Mouse (Mus musculus) gastrocnemius, postnatal 25 days (tissue): Measurements from ENCODE around the gene Pnma1. TPM values are rescaled to one million over a fixed set of nuclear protein-coding genes. Genes with fewer than 3 reads are reported as not detected.

Experiments used
- DNase-seq: peaks from one replicate; pipeline ENCODE4 v3.0.0; 2022
- total RNA-seq, 2 experiments: library from RNA; stranded (reverse); gene quantifications; 1 replicate in 1 of 2; 2 replicates in 1 of 2; pipeline ENCODE4 v1.2.3; 2021

Gene Pnma1
- total RNA-seq, 2 experiments from 2014 or later, result 0.10 to 0.24 TPM

DNA sequence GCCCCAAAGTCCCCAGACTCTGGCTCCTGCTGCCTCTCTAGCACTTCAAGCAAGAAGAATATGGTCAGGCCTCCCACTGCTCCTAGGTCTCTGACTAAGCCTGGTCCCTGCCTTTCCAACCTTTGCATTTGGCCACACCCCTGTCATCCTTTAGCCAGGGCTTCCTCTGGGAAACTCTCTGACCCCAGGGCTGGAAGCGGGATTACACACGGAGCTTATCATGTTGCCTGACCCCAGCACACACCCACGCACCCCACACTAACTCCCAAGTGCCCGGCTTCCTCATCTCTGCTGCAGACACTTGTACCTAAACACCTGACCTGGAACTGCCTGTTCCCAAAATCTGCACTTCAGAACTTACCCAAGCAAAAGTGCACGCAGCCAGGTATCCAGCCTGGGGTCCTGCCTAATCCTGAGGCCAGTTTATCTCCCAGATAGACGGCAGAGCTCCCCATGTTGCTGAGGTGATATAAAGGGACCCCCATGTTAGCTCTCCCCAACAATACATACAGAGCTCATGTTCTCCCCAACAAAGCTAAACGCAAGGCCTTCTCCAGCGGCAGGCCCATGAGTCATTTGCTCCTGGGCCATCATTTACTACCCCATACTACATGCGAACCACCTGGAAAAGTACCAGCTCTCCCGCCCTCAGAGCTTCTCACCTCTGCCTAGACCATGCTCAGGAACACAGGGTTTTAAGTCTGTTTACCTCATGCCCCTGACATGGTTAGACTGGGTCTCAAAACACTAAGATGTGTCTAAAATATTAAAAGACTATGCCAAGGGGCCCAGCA lies 30.6 kb upstream of the Pnma1 start:
- DNase-seq, result no peak

DNA sequence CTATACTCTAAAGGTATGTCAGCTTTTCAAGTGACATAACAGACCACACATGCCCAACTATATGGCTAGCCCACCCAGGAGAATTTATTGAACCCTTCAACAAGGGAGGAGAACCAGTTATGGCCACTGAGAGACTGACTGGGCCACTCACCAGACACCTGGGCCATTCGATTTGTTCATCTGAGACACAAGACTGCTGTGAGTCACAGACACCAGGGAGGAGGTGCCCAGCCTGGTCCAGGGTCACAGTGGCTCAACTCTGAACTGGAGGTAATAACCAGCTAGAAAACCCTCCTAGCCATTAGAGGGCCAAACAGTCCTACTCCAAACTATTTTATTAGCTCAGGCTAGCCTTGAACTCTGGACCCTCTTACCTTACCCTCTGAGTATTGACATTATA lies 29.8 kb upstream of the Pnma1 start:
- DNase-seq, result no peak

DNA sequence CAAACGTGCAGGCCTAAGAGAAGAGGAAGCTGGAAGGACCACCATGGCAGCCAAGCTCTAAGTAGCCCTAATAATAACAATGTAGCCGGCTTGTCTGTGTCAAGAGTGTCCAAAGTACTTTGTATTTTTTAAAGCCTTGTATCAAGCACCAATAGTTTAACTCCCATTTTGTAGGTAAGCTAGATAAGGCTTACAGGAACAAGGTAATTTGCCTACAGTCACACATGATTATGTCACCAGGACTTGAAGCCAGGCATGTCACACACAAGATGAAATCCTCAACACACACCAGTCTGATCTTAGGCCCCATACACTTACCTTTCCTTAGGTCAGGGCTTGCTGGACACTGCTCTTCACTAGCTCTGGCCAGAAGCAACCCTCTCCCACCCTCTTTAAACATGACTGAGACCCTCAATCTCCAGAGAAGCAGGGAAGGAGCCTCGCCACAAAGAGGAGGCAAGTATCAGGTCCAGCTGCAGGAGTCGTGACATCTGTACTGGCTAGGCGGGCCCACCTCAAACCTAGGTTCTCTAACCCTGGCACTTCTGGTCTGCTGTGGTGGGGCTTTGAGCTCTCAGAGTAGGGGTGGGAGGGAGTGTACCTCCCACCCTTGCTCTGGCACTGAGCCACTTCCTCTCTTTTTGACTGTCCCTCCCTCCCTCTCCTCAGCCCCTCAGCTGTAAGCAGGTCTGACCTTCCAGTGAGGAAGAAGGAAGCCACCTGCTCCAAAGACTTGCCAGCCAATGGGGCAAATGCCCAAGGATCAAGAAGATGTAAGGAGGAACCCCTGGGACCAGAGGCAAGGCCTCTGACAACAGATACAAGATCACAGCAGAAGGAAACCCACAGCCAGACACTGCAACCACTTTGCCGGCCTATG lies 28.8 kb upstream of the Pnma1 start:
- DNase-seq, result no peak

DNA sequence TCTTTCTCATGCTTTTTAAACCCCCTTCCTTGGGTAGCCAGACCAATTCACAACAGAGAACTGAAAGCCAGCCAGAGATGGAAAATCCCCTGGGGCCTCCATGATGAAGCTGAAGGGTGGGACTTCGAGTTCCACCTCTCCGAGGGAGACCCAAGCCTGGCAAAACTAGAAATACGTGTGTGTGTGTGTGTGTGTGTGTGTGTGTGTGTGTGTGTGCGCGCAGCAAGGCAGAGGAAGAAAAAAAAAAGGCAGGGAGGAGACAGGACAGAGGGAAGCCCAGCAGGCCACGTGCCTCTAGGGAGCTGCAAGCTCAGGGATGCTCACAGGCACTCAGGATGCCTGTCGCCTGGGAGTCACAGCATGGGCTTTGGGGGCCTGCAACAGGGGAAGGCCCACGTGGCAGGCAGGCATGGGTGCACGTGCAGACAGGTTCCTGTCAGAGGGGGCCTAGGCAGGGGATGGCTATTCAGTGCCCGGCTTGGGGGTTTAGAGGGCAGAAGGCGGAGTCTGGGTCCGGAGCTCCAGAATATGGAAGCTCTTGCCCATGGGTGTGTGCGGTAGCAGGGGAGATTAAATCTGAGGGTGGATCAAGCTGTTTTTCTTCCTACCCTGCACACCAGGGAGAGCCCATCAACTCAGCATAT lies 28.0 kb upstream of the Pnma1 start:
- DNase-seq, result no peak

DNA sequence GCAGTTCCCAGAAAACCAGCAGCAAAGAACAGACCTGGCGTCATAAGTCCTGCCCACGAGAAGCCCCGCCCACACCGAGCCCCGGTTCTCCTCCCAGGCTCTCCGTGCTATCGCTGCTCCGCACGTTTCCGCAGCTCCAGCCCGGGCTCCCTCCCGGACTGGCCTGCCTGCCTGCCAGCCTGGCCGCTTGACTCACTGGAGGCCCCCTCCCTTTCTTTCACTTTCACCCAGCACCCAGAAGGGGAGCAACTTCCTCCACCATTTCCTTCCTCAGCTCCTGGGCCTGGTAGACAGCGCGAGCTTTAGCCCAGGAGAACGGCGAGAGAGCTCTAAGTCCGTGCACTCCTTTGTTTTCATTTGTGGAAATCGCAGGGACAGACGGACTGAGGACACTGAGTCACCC lies 27.4 kb upstream of the Pnma1 start:
- DNase-seq, result peak; percentile 89

DNA sequence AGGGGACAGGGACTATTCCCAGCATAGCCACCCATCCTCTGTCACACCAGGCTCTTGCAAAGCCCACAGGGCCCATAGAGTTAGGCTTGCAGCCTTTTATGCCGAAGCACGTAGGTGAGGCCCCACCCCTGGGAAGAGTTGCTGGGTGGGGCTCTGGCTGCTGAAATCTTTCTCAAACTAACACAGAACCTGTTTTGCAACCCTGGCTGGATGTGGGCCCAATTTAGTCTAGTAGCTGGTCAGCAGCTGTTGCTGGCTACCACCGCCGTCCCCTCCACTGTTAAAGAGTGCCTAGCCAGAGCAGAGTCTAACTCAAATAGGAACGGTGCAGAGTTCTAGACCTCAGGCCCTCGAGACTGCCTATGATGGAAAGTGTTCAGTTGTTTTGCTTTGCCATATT lies 26.6 kb upstream of the Pnma1 start:
- peak; percentile 80 for DNase-seq

DNA sequence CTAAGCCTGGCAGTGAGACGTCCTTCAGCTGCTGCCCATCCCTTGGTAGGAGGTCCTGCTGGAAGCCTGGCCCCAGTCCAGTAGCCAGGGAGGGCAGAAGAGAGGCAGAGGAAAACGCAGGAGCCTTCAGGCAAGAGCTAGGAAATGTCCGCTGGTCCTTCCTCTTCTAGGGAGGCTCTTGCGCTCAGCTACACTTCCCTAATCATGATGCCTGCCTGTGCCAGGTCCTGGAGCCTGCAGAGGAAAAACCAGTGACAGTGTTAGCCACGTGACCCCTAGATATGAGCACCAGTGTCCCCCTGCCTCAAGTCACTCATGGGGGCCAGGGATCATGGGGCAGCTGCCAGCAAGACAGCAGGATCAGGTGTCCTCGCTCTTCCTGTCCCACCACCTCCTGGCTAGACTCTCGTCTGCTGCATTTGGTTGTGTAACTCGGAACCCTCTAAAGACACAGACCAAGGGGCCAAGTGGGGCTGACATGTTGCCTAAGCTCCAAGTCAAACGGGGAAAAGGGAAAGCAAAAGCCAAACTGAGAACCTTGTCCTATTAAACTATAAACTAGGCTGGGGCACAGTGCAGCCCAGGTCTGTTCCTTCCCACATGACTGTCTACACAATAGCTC lies 26.0 kb upstream of the Pnma1 start:
- no peak for DNase-seq

DNA sequence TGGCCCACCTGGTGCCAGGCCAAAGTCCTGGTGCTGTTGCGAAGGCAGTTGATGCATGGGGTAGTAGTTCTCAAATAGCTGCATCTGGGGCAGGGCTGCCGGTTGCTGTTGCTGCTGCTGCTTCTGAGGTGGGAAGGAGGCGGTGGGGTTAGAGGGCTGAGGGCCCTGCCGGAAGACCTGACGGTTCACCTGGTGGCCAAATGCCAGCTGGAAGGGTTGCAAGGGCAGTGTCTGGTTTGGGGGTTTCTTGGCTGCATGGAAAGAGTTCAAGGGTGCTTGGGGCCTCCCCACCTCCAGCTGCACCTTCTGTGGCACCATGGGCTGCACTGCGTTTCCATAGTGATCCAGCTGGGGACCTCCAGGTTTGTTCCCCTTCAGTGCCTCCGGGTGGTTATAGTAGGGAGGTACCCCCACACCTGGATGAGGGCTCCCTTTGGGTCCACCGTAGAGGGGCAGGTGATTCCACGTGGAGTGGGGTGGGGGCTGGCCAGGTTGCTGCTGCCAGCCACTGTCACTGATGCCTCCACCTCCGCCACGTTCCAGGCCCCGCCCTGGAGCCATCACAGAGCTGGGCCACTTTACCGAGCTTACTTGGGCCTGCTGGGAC lies 25.1 kb upstream of the Pnma1 start:
- DNase-seq, result no peak

DNA sequence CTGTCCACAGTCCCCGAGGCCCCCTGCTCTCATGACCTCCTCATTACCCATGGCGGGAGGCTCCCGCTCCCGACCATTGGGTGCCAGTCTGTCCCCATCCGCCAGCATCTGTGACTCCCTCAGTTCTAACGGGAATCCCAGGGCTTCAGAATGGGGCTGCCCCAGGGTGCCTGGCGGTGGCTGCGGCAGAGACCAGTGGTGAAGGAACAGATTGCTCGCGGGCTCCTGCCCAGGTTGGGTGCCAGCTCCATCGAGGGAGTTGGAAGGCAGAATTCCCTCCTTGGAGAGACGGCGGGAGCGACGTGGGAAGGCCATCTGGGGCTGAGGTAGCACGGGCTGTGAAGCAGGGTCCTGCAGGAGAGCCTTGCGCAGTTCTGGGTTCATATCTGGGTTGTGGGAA lies 24.6 kb upstream of the Pnma1 start:
- DNase-seq, result no peak

DNA sequence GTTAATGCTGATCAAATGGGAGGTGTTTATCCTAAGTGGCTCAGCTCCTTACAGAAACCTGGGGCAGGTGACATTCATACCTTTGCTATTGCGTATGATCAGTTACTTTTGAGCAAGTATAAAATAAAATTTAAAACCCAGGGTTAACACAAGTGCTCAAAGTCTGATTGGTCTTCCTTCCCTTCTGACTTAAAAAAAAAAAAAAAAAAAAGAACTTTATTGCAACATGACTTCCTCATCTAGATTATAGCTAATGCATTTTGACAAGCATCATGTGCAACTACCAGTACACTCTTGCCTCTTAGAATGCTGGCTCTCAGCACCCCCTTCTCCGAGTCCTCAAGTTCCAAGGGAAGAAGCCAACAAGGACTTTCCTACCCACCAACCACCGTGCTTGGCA lies 23.9 kb upstream of the Pnma1 start:
- no peak for DNase-seq

DNA sequence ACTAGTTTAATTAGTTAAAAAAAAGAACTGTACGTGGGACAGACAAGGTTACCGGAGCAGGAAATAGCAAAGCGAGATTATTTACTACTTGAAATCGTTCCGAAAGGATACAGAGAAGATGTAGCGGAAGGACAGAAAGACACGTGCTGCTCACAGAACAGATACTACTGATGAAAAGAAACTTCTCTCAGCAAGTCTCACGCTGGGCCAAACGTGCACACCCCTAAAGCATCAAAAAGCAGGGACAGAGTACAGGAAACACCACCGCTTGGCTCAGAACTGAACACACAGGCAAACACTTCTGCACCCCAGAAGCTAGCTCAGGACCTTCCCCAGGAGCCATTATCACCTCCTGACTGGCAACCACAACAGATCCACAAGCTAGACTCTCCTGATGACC lies 22.3 kb upstream of the Pnma1 start:
- no peak for DNase-seq

DNA sequence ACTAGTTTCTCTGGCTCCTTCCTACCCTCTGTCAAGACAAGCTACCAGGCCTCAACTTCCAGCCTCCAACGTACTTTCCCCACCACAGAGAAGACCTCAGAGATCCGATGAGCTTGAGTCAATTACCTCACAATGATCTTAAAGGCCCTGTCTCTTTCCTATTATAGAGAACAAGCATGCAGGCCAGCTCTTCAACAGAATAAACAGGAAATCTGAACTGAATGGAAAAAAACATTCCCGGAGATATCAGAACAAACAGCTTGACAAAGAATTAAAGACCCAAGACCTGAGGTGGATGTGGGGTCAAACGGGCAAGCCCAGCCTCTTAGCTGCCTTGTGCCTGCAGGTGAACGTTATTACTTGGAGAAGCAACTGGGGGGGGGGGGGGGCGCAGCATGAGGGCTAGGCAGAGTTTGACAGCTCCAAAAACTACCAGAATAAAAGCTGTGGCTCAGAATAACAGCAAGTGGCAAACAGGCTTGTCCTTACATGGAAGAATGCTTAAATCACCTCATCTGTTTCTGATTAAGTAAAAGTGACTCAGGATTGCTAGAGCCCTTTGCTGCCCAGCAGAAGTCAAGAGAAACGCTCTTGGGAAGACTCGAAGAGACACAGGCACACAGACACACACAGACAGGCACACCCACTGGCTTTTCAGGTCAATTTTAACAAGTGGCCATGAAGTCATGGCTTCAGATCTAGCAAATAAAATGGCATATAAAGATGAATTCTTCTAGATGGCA lies 17.5 kb upstream of the Pnma1 start:
- DNase-seq, result no peak

DNA sequence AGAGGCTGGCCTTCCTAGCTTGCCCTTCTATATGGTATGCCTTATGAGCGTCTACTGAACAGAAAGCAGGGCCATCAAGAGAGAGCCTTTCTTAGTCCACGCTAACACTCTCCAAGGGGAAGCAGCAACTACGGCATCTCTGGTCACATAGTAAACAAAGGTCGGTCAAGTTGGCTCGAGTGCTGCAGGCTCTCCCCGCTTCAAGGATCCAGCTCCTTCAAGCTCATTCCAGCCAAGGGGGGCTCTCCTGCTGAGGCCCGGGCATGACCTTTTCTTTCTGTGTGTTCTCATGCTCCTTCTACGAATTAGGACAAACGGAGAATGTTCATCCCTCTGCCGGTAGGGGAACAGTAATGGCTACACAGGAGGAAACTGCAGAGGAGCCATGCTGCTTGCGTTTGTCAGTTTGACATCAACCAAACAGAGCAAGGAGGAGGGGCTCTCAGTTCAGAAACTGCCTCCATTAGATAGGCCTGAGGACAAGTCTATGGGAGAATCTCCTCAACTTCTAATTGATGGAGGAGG lies 15.4 kb upstream of the Pnma1 start:
- no peak for DNase-seq

DNA sequence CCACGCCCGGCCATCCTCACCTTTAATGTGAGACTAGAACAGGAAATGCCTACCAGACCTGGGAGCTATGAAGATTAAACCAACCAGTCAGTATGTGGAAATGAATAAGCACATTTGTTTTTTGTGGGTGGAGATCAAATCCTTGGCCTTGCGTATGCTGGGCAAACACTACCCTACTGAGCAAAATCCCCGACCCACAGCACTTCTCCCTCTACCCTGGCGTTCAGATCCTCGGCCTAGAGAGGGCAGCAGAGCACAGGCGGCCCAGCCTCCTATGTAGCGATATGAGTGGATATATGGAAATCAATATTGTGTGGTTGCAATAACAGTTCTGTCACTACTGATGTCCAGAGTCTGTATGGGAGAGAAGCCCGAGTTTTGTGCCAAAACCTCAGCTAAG lies 14.8 kb upstream of the Pnma1 start:
- DNase-seq, result no peak

DNA sequence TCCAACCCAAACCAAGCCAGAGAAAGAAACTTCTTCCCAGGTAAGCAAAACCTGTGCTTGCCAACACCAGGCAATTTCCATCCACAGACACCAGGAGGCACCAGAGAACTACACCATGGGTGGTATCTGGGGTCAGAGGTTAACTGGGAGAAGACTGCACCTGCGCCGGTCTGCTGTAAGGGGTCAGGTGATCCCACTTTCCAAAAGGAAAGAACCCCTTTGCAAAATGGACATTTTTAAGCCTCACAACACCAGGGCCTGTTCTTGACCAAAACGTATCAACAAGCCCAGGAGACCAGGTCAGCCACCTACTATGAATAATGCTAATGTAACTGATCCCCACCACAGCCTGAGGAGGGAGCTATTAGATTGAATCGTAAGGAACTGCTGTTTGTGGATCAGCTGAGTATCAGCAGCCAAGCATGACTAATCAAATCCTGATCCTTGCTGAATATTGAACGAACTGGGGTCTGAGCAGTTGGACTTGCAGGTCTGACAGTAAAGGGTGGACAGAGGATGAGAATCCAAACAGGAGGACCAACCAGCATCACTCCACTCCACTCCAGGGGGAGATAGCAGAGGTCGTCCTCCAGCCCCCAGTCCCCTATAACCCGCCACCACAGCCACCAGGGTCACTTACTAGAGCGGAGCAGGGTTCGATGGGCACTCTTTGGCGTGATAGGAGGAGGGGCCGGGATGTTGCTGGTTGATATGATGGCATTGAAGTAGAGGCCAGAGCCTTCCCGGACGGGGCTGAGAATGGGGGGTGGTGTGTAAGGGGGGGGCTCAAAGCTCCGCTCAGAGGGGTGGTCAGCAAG lies 13.5 kb upstream of the Pnma1 start:
- DNase-seq, result no peak

DNA sequence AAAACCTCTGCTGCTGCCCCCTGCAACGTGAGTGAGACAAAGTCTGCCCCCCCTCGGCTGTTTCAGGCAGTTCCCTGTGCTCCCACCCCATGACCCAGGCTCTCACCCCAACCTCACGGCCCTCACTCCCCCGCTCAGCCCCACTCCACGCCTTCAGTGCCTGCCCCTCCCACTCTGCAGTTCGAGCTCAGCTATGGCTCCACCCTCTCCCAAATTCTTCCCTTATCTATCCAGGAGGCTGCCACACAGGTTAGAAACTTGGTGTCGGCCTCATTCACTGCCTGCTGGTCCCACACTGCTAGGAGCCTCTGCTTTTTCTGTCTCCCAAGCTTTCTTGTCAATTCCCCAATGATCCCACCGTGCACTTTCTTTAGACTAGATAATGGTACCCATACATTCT lies 12.8 kb upstream of the Pnma1 start:
- DNase-seq, result no peak

DNA sequence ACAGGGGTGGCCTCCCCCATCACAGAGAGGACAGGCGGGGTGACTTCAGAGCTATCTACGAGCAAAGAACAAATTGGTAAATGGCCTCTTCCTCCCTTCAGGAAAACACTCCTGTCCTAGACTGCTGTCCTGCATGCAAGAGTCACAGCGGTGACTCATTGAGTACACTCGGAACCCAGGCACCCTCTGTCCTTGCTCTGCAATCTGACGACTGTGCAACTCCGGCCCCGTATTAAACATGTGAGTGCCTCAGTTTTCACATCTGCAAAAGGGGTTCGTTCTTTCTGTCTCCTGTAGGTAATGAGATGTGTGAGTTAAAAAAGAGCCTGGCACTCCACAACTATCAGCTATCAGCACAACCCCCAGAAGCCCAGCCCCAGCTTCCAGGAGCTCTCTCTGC lies 12.2 kb upstream of the Pnma1 start:
- no peak for DNase-seq

DNA sequence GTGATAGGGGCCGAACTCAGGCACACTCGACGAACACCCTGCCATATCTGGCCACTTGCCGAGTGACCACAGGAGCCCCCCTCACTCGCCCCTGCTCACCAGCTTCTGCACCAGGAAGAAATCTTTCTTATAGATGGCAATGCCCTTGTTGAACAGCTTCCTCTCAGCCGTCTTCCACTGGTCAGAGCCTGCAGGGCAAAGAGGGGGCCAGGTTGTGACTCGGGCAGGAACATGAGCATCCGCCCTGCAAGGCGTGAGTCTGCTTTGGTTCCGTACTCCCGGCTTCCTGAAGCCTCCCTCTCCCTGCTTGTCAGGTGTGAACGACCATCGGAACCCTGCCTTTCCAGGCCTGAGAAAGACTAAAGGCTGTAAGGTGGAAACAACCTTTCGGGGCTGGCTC lies 9.9 kb upstream of the Pnma1 start:
- DNase-seq, result no peak

DNA sequence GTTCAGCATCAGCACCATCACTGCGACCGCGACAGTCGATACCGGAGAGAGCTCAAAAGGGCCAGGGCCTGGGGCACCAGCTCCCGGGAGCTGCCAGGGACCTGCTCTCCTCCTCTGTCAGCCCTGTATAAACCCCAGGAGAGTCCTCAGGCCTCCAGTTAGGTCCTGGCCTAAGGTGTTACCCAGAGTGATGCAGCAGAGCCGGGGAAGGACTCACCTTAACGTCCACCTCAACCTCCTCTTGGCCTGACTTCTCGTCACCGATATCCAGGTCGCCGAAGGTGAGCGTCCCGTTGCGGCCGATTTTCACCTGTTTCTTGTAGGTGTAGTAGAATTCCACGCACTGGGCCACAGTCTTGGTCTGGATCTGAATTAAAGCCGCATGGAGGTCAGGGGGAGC lies 7.9 kb upstream of the Pnma1 start:
- DNase-seq, result no peak

DNA sequence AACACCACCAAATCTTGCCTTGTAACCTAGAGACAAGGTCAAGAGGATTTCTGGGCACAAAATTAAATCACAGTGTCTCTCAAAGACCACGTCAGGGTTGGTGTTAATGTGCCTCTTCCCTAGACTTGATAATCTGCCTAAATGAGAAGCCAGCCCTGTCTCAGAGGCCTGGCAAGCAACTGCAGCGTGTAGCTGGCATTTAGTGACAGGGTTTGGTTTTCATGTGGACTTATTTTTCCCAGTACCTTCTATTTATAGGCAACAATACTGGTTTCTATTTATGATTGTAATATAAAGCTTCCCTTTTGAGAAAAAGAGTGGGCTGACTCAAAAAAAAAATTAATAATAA lies 7.2 kb upstream of the Pnma1 start:
- no peak for DNase-seq
